Mouse (Mus musculus): Measurements from ENCODE around the gene Foxn3.

Foxn3 gene

DNA sequence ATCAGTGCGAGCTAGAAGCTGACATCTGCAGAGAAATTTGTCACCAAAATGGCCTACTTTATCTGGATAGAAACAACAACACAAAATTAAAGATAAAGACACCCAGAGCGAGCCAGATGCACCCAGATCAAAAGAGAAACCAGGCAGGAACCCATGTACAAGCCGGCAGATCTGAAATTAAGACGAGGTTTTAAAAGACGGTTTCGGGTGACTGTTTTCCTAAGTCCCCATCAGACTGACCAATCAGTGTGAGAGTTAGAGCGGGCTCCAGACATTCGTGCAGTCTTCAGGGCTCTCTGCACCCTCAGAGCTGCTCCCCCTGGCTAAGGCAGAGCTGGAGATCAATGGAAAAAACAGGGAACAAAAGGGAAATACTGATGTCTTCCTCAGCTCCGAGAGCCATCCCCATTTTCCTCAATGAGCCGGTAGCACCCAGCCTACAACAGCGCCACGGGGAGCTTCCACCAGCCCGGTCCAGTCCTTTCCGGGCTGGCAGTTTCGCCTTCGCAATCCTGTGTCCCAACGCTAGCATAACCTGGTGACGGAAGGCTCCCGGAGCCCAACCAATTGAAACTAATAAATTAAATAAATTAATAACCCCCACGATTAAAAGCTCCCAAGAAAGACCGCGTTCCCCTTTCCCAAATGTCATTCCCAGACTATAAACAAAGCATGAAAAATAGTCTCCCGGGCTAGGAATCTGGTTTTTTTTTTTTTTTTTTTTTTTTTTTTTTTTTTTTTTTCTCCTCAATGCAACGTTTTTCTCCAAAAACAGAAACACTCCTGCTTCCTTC lies 1.1 kb downstream of the Foxn3 start:
- peak; percentile 54 for DNase-seq (ENCODE audit: low read depth)

DNA sequence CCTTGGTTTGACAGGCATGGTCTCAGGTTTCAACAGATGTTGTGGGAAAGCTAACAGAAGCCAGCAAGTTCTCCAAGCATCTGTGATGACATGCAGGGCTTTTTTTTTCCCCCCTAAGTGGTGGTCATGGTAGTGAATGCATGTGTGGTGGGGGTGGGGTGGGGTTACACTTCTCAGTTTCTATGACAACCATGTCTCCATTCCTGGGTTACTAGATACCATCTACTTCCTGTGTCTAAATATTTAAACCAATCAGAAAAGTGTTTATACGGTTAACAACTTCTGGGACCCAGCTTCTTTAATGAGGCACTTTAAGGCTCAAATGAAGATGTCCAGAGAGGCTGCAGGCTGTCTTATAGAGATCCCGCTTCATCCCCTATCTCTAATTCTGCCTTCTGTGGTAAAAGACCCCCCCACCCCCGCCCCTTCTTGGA lies 2.0 kb downstream of the Foxn3 start:
- DNase-seq (ENCODE audit: low read depth) = no peak

DNA sequence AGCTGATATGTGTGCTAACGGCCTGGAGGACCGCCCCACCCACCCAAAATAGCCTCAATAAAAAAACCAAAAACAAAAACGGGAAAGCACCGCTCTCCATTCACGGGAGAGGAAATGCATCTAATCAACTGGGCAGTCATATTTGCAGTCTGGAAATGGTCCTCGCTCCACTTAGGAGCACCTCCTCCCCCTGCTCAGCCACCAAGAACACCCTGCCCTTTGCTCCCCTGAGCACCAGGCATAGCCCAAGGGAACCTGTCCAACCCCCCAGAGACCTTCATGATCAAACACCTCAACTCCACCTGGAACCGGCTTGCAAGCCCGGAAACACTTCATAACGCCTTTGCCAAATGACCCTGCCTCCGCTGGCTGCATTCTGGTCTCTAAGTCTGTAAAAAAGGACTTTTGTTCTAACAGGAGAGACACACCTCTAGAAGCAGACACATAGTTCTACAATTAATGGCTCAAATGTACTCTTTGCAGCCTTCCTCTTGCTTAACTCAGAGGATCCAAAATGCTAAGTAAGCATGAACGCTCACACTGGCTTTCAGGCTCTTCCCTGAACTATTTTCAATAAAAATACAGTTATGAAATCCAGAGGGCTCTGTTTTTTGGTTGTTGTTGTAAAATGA lies 2.6 kb downstream of the Foxn3 start:
- no peak for DNase-seq (ENCODE audit: low read depth)

DNA sequence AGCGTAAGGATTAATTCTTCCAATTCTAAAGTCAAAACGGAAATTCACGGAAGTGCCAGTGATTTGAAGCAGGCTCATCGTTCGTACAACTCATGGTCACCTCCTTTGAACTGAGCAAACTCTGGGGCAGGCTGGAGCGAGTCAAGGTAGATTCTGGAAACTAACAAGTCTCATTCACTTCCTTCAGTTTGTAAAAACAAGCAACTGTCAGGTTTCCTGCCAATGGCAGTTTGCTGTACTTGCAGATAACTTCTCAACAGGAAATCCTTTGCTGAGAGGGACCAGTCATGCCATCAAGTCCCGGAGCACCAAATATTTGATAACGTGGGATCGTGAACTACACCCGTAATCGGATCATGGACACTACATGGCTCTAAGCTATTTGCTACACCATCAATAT lies 3.9 kb downstream of the Foxn3 start:
- DNase-seq (ENCODE audit: low read depth) = no peak

DNA sequence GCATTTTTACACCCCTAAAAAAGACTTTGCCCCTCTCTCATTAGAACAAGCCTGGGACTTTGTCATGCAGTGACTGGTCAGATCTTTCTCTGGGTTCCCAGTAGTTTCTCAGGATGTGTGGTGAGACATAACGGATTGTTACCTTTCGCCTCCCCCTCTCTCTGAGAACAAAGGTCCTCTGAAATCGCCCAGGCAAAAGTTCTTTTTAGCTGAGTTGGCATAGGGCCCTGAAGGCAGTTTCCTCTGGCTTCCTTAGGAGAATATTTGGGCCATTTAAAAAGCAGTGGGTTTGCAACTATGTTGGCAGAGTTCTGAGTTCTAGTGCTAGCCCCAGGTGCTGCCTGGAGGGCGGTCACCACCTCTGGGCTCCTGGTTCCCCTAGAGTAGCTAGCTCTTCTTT lies 4.9 kb downstream of the Foxn3 start:
- no peak for DNase-seq (ENCODE audit: low read depth)

DNA sequence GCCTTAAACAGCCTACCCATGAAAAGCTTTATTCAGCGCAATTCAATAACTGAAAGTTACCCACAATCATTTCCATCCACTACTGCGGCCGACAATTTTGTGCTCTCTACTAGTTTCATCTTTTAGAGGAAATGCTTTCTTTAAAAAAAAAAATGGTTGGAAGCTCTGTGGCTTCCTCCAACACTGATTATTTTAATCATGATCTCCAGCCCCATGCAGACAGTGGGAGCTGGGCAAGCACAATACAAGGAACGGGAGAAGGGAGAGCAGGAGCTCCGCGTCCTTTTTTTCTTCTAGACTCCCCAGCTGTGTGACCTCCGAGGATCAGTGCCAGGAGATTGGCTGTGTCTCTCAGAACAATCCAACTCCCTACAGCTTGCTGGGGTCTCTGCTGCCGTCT lies 5.9 kb downstream of the Foxn3 start:
- no peak for DNase-seq (ENCODE audit: low read depth)

DNA sequence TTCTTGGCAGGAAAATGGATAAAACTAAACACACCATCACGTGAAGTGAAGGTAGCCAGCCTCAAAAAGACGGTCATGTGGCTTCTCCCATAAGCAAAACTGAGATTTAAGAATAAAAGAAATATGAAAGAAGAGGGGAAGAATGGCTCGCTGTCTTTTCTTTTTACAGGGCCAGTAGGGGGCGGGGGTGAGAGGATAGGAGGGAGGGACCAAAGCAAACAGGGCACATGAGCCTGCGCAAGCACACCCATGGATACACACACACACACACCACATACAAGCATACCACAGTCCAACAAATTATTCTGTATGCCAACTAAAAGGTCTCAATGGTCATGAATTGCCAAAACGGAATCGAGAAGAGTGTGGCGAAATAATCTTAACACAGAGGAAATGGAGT lies 12.8 kb downstream of the Foxn3 start:
- no peak for DNase-seq (ENCODE audit: low read depth)

DNA sequence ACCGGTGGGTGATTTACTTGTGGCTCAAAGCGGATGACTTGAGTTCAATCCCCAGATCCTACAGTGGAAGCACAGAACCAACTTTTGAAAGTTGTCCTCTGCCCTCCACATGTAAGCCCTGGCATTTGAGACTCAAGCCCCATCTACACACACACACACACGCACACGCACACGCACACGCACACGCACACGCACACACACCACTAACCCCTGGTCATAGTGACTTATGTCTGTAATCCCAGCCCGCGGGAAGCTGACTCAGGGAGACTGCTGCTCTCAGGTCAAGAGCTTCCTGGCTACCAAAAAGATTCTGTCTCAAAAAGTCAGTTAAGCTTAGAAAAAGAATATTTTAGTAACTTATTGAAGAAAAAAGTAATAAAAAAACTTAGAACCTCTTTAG lies 13.6 kb downstream of the Foxn3 start:
- DNase-seq (ENCODE audit: low read depth) = no peak

DNA sequence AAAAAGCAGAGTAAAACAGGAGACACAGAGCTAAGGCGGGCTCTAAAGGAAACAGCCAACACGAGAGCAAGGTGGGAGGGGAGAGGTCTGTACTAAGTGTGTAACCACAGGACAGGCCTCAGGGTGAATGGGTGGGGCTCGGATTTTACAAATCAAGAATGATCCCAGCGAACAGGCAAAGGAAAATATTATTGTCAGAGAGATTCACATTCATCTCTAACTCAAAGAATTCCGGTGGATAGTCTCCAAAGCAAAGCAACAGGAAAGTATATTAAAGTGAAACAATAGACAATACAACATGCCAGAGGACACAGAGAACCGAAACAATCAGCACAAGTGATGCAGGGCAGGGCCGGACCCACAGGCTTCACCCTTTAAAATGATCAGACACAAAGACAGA lies 15.0 kb downstream of the Foxn3 start:
- no peak for DNase-seq (ENCODE audit: low read depth)

DNA sequence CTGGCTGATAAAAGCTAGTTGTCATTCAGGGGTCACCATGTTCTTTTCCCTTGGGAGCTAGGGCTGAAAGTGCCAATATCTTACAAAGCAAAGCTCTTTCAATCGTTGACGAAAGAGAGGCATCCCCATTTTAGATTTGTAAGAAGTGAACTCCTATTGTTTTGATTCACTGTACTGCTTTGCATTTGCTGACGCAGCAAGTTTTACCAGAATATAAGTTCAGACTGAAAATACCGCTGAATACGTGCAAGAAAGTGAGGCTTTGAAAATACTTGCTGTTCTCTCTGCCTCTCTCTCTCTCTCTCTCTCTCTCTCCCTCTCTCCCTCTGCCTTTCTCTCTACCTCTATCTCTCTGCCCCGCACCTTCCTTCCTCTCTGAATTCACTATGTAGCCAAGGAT lies 16.1 kb downstream of the Foxn3 start:
- DNase-seq (ENCODE audit: low read depth) = no peak

DNA sequence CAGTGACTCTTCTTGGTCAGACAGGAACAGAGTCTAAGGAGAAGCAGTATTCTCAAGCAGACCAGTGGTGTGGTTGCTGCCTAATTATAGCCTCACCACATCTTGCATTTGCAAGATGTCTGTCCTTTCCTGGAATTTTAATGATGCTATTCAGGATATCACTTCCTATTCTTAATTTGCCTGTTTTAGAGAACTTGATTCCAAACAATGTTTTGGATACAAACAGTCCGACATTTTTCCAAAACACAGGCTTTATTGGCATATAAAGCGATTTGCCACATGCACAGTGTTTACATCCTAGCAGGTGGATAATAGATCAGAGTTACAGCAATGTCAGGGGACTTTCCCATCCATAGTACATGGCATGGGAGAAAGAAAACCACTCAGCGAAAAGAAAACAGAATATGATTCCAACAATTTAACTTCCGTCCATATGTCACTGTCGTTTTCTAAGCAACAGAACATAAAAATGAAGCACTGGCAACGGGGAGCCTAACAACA lies 18.1 kb downstream of the Foxn3 start:
- no peak for DNase-seq (ENCODE audit: low read depth)

DNA sequence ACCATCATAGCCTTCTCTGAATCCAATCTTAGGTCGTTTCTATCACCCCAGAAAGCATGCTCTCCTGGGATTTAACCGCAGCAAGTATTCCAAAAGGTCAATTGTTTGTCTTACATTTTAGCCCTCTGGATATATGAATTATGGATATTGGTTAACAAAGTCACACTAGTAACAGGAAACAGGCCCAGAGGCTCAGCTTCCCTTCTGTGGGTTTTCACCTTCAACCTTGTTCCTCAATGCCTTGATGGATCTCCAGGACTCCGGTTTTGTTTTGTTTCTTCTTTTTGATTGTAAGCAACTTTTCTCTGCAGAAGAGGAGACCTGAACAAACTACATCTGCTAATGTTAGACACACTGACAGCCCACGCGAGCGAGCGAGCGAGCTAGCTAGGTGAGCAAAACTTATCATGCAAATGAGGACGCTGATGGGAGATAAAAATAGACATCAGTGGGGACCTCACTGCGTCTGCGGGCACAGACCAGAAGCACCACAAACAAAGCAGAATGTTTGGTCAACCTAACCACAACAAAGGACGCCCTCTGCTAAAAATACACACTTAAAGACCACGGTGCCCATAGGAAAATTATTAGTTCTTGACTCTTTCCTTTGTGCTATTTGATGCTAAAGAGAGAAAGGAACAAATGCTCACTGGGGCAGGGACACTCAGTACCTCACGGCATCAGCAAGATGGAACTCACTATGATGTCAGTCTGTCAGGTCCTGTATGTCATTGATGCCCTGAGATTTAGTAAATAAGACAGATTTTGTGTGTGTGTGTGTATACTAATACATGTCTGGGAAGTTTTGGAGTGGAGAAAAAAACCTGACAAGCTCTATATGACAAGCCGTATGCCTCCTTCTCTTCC lies 18.9 kb downstream of the Foxn3 start:
- DNase-seq (ENCODE audit: low read depth) = no peak

DNA sequence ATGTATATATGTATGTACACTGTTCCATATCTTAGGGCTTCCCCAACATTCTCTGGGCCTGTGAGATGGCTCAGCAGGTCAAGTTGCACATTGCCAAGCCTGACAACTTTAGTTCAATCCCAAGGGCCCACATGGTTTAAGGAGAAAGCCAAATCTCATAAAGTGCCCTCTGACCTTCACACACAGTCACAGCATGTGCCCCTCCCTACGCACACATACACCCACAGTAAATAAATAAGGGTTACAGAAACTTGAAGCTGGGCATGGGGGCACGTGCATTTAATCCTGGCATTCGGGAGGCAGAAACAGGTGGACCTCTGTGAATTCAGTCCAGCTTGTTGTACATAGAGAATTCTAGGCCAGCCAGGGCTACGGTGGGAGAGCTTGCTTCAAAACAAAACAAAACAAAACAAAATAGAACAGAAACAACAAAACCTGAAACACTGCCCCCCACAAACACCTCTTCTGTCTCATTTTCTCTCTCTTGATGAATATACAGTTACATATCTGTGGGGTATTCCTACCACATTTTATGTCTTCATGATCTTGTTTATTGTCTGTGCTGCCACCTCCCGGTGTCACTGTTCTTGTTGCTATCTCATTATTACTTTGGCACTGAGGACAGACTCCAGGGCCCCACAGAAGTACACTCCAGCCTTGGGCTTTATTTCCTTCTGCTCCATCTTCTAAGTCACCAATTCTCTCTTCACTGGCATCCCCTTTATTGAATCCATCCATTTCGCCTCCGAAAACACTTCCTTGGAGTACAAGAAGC lies 19.8 kb downstream of the Foxn3 start:
- DNase-seq (ENCODE audit: low read depth) = no peak

DNA sequence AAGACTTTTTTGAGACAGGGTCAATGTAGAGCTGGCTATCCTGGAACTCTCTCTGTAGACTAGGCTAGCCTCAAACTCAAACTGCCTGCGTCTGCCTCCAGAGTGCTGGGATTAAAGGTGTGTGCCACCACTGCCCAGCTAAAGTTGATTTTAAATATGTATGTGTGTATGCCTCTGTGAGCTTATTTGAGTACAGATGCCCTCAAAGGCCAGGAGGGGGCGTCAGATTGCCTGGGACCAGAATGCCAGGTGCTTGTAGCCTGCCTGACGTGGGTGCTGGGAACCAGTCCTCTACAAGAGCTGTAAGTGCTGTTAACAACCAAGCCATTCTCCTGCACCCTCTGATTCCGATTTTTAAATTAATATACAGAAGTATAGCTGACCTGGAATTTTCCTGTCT lies 23.2 kb downstream of the Foxn3 start:
- no peak for DNase-seq (ENCODE audit: low read depth)

DNA sequence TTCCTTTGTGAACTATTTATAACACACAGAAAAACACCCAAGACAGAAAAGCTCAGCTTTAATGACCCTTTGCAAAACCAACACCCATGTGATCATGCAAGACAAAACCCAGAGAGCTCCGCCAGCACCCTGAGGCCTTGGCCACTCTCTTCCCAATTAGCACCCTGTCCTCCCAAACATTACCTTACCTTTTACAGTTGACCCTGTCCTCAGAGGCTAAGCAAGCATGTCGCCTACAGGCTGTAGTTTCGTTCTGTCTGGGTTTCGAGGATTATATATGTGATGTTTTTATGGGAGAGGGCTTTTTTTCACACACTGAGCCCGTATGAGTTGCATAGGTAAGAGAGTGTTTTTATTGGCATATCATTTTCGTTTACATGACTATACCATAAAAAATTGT lies 26.1 kb downstream of the Foxn3 start:
- no peak for DNase-seq (ENCODE audit: low read depth)

DNA sequence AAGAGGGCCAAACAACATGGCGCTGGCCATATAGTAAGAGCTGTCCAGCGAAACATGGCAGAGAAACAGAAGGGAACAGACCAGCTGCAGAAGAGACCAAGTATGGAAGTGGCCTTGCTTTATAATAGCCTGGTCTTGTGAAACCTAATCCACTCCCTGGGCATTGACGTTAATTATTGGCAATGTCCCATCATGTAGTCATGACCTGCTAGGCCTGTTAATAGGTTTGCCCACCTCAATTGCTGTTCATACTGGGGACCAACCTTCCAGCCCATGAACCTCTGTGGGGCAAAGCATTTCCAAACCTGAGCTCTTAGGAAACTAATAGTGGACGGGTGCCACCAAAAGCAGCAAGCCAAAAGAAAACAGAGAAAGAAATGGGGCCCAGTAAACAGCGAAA lies 27.0 kb downstream of the Foxn3 start:
- DNase-seq (ENCODE audit: low read depth) = no peak

DNA sequence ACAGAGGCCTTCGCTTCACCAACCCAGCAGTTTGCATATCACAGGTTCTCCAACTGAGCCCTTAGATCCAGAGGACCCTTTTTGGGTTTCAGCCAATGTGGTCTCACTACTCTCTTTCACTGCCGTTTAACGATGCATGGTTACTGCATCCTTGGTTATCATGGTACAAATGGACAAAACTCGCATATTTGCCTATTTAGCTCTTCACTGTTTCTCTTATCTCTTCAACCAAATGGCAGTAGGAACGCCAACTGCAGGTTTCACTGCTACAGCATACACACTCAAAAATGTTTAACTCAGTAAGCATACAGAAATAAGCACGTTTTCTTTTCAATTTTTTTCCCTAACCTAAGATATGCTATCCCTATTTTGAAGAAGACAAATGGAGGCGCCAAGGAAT lies 31.0 kb downstream of the Foxn3 start:
- no peak for DNase-seq (ENCODE audit: low read depth)

DNA sequence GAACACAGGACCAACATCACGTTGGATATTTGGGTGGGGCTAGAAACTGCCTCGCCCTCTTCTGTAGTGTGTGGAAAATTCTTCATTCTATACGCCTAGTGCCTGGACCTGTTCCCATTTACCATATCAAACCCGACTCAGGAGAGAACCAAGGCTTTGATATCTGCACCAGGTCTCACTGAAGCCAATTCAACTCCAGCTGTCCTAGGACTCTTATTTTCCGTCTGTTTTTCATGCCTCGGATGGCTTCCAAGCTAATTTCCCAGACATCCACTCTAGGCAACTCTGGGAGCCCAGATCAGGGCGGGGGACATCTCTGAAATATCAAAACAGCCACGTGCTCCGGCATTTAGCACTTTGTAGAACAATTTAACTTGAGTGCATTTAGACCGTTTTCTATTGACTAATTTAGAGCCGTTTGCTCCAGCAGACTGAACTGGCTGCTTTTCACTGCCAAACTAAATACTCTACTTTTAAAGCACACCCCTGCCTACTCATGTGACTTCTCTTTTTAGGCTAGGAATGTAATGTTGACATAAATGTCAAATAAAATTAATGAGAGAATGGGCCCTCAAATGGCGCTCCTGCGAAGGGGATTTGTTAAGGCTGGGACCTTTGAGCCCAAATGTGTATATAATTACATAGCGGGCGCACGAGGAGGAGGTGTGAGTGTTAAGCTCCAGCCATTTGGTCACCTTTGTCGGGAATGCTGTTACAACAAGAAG lies 33.5 kb downstream of the Foxn3 start:
- no peak for DNase-seq (ENCODE audit: low read depth)

DNA sequence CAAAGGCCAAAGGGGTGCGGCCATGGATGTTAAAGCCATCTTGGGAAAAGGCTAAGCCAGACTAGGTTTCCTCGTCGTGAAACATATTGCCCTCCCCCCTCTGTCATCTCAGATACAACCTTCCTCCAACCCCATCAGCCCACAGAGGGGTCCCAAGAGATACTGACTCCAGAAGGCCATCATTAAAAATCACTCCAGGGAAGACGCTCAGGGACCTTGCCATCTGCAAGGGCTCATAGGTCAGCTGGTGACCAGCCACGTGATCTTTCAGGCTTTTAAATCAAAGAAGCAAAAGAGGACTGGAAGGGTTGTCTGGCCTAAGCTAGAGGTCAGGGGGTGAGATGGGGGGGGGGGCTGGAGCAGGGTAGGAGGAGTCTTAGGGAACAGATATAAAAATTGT lies 34.4 kb downstream of the Foxn3 start:
- no peak for DNase-seq (ENCODE audit: low read depth)

DNA sequence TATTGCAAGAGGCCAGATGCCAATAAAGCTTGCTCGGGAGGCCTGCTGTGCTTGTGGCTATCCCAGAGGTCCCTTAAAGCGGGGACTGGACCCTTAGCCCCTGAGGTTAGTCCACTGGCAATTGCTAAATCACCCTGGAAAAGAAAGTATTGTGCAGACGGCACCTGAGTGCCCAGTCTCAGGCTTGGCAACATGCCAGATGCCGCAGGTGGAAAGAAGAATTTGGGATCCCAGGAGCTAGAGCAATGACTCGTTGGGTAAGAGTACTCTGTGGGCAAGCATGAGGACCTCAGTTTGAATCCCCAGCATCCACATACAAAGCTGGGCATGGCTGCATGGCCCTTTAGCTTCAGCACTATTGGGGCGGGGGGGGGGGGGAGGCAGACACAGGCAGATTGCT lies 35.9 kb downstream of the Foxn3 start:
- DNase-seq (ENCODE audit: low read depth) = no peak

DNA sequence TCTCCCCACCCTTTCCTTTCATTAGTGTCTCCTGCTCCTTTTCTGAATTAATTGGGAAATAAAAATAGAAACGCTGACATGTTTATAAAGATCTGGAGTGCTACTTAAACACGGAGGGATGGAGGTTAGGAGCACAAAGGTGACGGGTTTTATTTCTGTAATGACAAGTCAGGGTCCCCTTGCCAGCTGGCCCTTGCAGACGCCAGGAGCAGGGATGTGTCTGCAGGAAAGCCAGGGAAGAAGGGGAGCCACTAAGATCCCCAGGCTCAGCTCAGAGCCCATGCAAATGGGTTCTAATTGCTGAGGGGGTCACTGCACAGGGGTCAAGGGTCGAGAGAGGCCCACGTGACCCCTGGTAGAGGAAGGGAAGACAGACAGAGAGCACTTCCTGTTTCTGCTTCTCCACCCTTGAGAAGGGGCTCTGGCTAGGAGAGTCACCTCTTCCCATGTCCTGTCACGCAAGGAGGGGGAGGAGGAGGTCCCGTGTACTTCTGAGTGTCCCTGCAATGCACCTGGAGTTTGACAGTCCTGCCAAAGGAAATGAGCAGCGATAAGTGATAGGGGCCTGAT lies 36.7 kb downstream of the Foxn3 start:
- no peak for DNase-seq (ENCODE audit: low read depth)

Measured in c-Kit-positive CD71-positive TER-119-negative erythroid progenitor cells, embryonic 14.5 days (primary cell).